Mouse (Mus musculus) left cerebral cortex, postnatal 14 days (tissue): ENCODE measurements at regions not wholly inside any gene's neighbourhood (a gene's known extent, or its start where the extent isn't known, plus 50 kb on each side); places are given as distances from the start of the nearest gene placed in this dataset.

Source experiments
- DNase-seq, 2 experiments: peaks; one replicate each; pipeline ENCODE4 v3.0.0; 2021 to 2022; ENCODE audit warnings: low spot score in 2 of 2, mixed read lengths in 1 of 2
- intact Hi-C: fragments of 180-260 bp; cut with DNase I; formaldehyde crosslinking; loops from one replicate; pipeline ENCODE4 v1.15.1; 2025

- DNase-seq = peak; percentile 4 to 20
- intact Hi-C loops = no loop called here
Observed at GRCm38 (mm10) chr5:46338461-46338860, 481.0 kb upstream of the Lcorl start.

- intact Hi-C loops = no loop called here
Observed at GRCm38 (mm10) chr5:46330880-46331279, 473.5 kb upstream of the Lcorl start.

More at GRCm38 (mm10) chr5:46330880-46331279, 473.5 kb upstream of the Lcorl start:
- DNase-seq = no peak
